8 mouse cellular contexts compared by ENCODE assay signal in the genomic region with DNA sequence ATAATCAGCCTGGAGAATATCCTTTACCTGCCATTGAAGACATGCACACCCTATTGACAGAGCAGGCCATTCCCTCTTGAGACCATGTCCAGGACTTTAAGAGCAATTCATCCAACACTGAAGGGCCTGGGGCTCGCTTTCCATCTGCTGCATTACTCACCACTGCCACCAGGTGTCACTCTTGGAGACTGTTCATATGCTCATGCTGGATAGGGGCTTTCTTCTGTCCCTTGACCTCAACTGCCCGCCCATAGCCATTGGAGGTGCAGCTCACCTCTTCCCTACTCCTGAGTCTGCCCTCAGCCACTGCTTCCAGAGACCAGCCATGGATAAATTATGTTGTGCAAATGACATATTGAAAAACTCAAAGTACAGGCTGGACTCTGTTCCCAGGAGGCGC.
DNase-seq lines count a peak whose midpoint lies in the region; ATAC-seq and TF ChIP-seq lines count a peak whose summit lies in the region.

No protein-coding gene starts in this region.

- H3K27ac ChIP-seq in intestine, embryonic 14.5 days (ENCODE audit: low read depth) = no peak overlapping the region
- no peak overlapping the region for H3K27ac ChIP-seq in intestine, embryonic 15.5 days
- peak overlapping the region; percentile 70 for H3K27ac ChIP-seq in brown adipose tissue, adult 24 weeks (replicated peaks; ENCODE audit: low read depth, low read length)
- no peak overlapping the region for H3K27ac ChIP-seq in forebrain, postnatal 0 days (ENCODE audit: low read depth, low read length)

- WGBS in intestine, embryonic 14.5 days = 38% methylated on average over 3 of the region's 3 CpGs
- WGBS in intestine, embryonic 15.5 days = 38% methylated on average over 3 of the region's 3 CpGs
- 35% methylated on average over 3 of the region's 3 CpGs for WGBS in forebrain, postnatal 0 days

- peak; percentile 78 for DNase-seq in intestine, embryonic 14.5 days (ENCODE audit: low spot score)
- peak; percentile 49 for DNase-seq in ES-CJ7 (ENCODE audit: low read depth, low spot score)
- peak; percentile 63 for DNase-seq in forebrain, postnatal 0 days
- DNase-seq in layer of hippocampus, postnatal 10 days (ENCODE audit: low spot score in 2 of 2) = peak; percentile 78 to 81
- peak; percentile 42 for DNase-seq in thymus, postnatal 25 days

- no peaks in the 10 kb centered on the region for H3K9me3 ChIP-seq in intestine, embryonic 14.5 days (ENCODE audit: control insufficient read depth, low read length)
- no peaks in the 10 kb centered on the region for H3K9me3 ChIP-seq in intestine, embryonic 15.5 days
- H3K9me3 ChIP-seq in forebrain, postnatal 0 days (ENCODE audit: low read length) = no peaks in the 10 kb centered on the region

- H3K4me3 ChIP-seq in intestine, embryonic 14.5 days (ENCODE audit: low read depth, low read length) = no peak overlapping the region
- H3K4me3 ChIP-seq in intestine, embryonic 15.5 days (replicated peaks) = no peak overlapping the region
- H3K4me3 ChIP-seq in brown adipose tissue, adult 24 weeks (ENCODE audit: insufficient read depth, low read depth, low read length) = no peak overlapping the region
- no peak overlapping the region for H3K4me3 ChIP-seq in forebrain, postnatal 0 days (ENCODE audit: low read depth, low read length)

- no peaks in the 10 kb centered on the region for H3K36me3 ChIP-seq in intestine, embryonic 14.5 days (ENCODE audit: control insufficient read depth, insufficient read depth, low read length)
- H3K36me3 ChIP-seq in intestine, embryonic 15.5 days = no peaks in the 10 kb centered on the region
- H3K36me3 ChIP-seq in forebrain, postnatal 0 days (ENCODE audit: insufficient read depth) = peaks cover 4% of the 10 kb centered on the region; the same call in 1 of the 2 replicates

- no peaks in the 10 kb centered on the region for H3K4me1 ChIP-seq in intestine, embryonic 14.5 days (replicated peaks; ENCODE audit: control insufficient read depth, insufficient read depth, low read length)
- H3K4me1 ChIP-seq in intestine, embryonic 15.5 days (replicated peaks) = no peaks in the 10 kb centered on the region
- peaks cover 13% of the 10 kb centered on the region; the same call in 1 of the 2 replicates for H3K4me1 ChIP-seq in brown adipose tissue, adult 24 weeks (ENCODE audit: control insufficient read depth, insufficient read depth, insufficient read length, low read length)
- H3K4me1 ChIP-seq in forebrain, postnatal 0 days (ENCODE audit: insufficient read depth) = no peaks in the 10 kb centered on the region

- H3K9ac ChIP-seq in intestine, embryonic 14.5 days (ENCODE audit: low read length) = no peak overlapping the region
- no peak overlapping the region for H3K9ac ChIP-seq in intestine, embryonic 15.5 days
- no peak overlapping the region for H3K9ac ChIP-seq in forebrain, postnatal 0 days

- no peak for ATAC-seq in intestine, embryonic 14.5 days (replicated peaks; ENCODE audit: low FRiP score, low TSS enrichment, low read depth)
- ATAC-seq in intestine, embryonic 15.5 days = no peak
- ATAC-seq in forebrain, postnatal 0 days = no peak
- ATAC-seq in monocyte, adult 5-6 weeks (replicated peaks; ENCODE audit: insufficient number of reproducible peaks, low FRiP score, low TSS enrichment, poor library complexity, severe bottlenecking) = peak; percentile 41; the same call in 1 of the 2 replicates

- no peak overlapping the region for H3K4me2 ChIP-seq in intestine, embryonic 14.5 days (ENCODE audit: low read length)
- no peak overlapping the region for H3K4me2 ChIP-seq in intestine, embryonic 15.5 days (replicated peaks)
- no peak overlapping the region for H3K4me2 ChIP-seq in forebrain, postnatal 0 days (ENCODE audit: low read depth)

- H3K27me3 ChIP-seq in intestine, embryonic 14.5 days (replicated peaks; ENCODE audit: control insufficient read depth, insufficient read depth, low read length) = no peaks in the 10 kb centered on the region
- H3K27me3 ChIP-seq in intestine, embryonic 15.5 days (replicated peaks) = no peaks in the 10 kb centered on the region
- no peaks in the 10 kb centered on the region for H3K27me3 ChIP-seq in forebrain, postnatal 0 days (ENCODE audit: insufficient read depth, low read length)

- peak; percentile 85 for TF ChIP-seq CTCF in forebrain, postnatal 0 days (IDR thresholded peaks at IDR 0.05; ENCODE audit: low read depth)
